Mouse (Mus musculus): ENCODE results near the gene Ugt1a10.
"Not testable (repeated sequence)": the region's sequence is repeated elsewhere in the genome, so short reads cannot be mapped to it uniquely, and the experiment has no call there.

Ugt1a10 gene

DNA sequence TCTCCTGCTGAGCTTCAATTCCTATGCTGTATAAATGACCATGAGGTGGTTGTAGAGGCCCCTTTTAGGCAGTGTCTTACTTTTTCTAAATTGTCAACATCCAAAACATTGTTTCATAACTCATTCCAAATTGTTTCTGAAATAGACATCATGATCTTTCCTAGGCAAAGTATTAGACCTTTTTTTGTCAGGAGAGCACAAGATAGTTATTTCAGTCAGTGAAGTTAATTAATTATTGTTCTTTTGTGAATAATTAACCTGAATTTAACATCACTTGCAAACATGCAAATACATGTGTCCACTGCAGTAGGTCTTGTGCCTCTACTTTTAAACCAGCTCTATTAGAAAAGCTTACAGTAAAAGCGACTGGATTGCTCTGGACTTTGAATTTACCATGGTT, at the start of gene Ugt1a10:
Gene Ugt1a10 (plus strand): TSS at position 301 of the 400 bp plus-strand sequence.
- no peak for DNase-seq

- no peak for DNase-seq
Measured at GRCm38 (mm10) chr1:88007692-88008210, 47.4 kb upstream of the Ugt1a10 start.

GRCm38 (mm10) chr1:88008211-88008697, 46.9 kb upstream of the Ugt1a10 start, which contains the start of gene Usp40:
Gene Usp40 (minus strand): TSS chr1:88008551.
- peak; percentile 87 for DNase-seq

GRCm38 (mm10) chr1:88008735-88009134, 46.5 kb upstream of the Ugt1a10 start:
- no peak for DNase-seq

GRCm38 (mm10) chr1:88009521-88009920, 45.7 kb upstream of the Ugt1a10 start:
- DNase-seq = no peak

DNA sequence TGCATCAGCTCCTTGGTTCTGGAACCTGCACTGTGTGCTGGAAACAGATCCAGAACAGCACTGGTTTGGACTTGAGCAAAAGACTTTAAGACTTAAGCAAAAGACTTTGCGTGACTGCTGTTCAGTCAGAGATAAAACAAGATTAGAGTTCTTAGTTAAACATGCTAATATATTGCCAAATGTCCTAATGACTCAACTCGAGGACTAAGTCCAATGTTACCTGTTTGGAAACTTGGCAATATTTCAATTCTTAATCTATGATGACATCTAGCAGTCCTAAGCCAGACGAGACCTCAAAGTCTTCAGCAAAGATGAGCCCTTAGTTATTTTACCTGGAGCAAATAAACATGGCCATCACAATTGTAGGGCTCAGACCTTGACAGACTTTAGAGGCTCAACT, 41.5 kb upstream of the Ugt1a10 start:
- no peak for DNase-seq

DNA sequence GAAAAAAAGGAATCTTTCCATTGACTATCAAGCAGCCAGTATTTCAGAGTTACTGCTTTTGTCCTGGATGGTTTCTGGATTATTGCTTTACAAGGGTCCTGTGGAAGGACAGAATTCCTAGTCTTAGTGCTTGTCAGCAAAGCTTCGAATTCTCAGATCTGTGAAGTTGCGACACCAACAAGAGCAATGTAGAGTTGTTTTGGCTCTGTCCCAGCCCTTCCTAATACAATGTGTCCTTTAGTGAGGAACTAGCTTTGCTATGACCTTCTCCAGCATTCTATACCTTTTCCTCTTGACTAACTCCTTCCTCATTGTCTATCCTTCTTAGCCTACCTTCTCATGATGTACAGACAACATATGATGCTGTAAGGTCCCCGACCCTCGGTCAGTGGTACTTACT, 41.0 kb upstream of the Ugt1a10 start:
- no peak for DNase-seq

DNA sequence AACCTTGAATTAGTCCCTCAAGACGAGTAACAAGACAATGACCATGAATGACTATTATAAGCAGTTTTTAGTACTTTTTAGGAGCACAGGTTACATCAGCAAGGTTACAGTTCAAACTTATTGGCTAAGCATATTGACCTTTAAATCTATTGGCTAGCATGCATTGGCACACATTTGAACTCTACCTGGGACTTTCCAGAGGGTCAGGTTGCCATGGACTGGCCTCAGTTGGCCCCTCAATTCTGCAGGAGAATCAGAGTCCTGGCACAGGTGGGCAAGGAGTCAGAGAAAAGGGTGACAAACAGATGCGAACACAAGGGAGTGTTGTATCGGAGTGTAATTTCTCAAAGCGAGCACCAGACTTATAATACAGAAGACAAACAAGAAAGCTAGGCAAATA, 40.5 kb upstream of the Ugt1a10 start:
- DNase-seq = no peak

- no peak for DNase-seq
Measured at GRCm38 (mm10) chr1:88015371-88015770, 39.8 kb upstream of the Ugt1a10 start.

DNA sequence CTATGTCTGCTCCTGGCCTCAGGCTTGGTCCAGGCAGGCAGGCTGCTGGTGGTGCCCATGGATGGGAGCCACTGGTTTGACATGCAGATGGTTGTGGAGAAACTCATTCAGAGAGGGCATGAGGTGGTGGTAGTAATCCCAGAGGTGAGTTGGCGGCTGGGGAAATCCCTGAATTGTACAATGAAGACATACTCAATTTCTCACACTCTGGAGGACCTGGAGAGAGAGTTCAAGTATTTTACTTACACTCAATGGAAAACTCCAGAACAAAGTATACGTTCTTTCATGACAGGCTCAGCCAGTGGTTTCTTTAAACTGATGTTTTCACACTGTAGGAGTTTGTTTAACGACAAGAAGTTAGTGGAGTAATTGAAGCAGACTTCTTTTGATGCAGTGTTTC, 29.9 kb upstream of the Ugt1a10 start:
- not testable (repeated sequence) for DNase-seq

- DNase-seq = not testable (repeated sequence)
Measured at GRCm38 (mm10) chr1:88043044-88043443, 12.1 kb upstream of the Ugt1a10 start.

GRCm38 (mm10) chr1:88044832-88045437, 10.3 kb upstream of the Ugt1a10 start:
- DNase-seq = not testable (repeated sequence)

GRCm38 (mm10) chr1:88047408-88047807, 7.8 kb upstream of the Ugt1a10 start:
- not testable (repeated sequence) for DNase-seq

GRCm38 (mm10) chr1:88066472-88067102, 11.4 kb downstream of the Ugt1a10 start:
- not testable (repeated sequence) for DNase-seq

DNA sequence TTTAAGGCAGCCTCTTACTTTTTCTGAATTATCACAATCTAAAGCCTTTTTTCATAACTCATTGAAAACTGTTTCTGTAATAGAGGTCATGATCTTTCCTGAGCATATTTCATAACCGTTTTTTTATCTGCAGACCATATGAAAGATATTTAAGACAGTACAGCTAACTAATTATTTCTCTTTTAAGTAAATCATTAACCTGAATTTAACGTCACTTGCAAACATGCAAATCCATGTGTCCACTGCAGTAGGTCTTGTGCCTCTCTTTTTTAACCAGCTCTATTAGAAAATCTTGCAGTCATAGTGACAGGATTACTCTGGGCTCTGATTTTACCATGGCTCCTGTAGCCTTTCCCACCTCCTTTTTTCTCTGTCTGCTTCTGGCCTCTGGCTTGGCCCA, 15.3 kb downstream of the Ugt1a10 start, which contains the start of gene Ugt1a9:
Gene Ugt1a9 (plus strand): TSS at position 306 of the 400 bp plus-strand sequence.
- DNase-seq = no peak

- DNase-seq = no peak
Measured at GRCm38 (mm10) chr1:88070902-88071301, 15.7 kb downstream of the Ugt1a10 start.

DNA sequence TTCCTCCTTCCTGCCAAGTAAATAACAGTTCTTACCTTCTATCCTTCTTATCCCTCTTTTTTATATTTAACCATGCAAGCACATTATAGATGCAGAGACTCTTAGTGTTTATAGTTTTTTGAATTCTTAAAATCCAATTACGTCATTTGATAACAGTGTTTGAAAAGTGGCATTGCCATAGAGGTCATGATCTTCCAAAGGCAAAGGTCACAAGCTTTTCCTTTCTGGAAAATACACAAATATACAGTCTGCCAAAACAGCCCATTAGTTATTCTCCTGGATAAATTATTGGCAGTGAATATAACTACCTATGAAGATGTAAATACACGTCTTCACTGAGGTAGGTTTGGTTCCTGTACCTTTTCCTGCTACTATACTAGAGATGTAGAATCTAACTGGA, 19.3 kb downstream of the Ugt1a10 start:
- DNase-seq = no peak

DNA sequence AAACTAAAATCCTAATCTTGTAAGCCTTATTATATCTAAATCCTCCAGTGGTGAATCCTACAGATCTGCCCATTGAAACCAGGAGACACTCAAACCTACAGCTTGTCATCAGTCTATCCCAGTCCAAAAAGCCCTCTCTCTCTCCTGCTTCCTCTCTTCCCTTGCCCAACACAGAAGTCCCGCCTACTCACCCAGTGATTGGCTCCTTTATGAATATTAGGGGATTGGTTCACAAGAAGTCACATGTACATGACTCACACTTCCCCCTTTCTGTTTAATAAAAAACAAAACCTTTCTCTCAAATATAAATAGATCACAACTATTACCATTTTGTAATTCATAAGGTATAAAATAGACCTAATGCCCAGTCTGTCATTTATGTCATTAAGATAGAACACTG, 21.9 kb downstream of the Ugt1a10 start:
- DNase-seq = no peak

DNA sequence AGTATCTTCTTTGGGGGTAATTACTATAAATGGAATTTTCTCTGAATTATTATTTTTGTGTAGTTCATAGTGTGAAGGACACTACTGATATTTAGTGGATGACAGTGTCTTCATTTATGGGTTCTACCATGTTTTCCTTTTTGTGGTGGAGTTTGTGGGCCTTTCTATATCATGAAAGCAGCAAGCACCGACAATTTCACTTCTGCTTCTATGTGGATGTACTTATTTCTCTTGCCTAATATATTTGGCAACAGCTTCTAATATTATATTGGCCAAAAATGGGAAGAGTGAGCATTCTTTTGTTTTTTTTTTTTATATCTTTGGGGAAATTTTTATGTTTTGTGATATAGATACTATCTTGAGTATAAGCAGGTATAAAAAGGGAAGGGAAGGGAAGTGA, 26.5 kb downstream of the Ugt1a10 start:
- no peak for DNase-seq

- no peak for DNase-seq
Measured at GRCm38 (mm10) chr1:88086125-88086524, 30.9 kb downstream of the Ugt1a10 start.

DNA sequence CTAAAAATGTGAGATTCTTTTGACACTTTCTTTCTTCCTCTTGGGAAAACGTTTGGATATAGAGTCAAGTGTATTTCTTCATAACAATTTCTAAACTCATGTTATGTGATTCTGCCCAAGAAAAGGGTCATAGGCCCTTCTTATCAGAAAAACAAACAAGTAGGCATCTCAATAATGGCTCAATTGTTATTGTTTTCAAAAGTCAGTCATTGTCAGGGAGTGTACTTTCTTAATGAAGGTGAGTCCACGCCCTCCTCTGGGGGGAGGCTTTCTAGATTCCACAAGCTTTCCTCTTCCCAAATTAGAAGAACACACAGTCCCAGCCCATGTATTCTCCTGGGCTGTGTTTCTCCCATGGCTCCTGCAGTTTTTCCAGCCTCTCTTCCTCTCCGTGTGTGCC, 32.3 kb downstream of the Ugt1a10 start, which contains the start of gene Ugt1a8:
Gene Ugt1a8 (plus strand): TSS at position 301 of the 400 bp plus-strand sequence.
- no peak for DNase-seq

DNA sequence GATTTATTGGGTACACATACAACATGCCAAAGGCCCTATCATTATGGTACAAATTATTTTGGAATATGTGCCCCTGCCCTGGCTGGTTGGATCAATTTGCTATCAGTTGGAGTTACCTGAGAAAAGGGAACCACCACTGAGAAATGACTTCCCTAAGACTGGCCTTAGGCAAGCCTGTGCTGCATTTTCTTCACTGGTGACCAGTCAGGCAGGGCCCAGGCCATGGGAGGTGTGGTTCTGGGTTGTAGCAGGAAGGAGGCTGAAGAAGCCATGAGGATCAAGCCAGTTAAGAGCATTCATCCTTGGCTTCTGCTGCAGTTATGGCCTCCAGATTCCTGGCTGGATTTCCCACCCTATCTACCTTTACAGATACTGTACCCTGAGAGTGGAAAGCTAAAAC, 37.2 kb downstream of the Ugt1a10 start:
- DNase-seq = no peak

- not testable (repeated sequence) for DNase-seq
Measured at GRCm38 (mm10) chr1:88094270-88094676, 39.1 kb downstream of the Ugt1a10 start.

GRCm38 (mm10) chr1:88094941-88095492, 39.8 kb downstream of the Ugt1a10 start, which contains the start of gene Ugt1a7c:
Gene Ugt1a7c (plus strand): TSS chr1:88095062.
- no peak for DNase-seq
